Mouse (Mus musculus): Measurements from ENCODE around the gene Farsb. TPM values are rescaled to one million over a fixed set of nuclear protein-coding genes. Genes with fewer than 3 reads are reported as not detected.

Farsb gene
- polyA plus RNA-seq, 1 experiment from 2014 or later, result 120 TPM

DNA sequence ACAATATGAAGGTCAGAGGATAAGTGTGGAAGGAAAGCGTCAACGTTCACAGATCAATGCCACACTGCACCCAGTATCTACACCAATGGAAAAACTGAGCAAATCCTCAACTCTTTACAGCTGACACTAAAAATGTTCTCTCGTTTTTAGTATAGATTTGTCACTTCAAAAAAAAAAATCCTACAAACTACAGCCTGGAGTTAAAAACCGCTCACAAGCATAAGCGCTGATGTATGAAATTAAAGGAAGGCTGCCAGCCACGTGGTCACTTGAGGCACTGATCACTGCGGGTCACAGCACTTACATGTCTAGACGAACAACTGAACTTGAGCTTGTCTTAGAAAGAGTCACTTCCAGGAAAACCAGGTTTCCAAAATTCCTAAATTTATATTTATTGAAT is 34.8 kb downstream of the Farsb start:
- H3K9ac ChIP-seq, result no peak overlapping the region

DNA sequence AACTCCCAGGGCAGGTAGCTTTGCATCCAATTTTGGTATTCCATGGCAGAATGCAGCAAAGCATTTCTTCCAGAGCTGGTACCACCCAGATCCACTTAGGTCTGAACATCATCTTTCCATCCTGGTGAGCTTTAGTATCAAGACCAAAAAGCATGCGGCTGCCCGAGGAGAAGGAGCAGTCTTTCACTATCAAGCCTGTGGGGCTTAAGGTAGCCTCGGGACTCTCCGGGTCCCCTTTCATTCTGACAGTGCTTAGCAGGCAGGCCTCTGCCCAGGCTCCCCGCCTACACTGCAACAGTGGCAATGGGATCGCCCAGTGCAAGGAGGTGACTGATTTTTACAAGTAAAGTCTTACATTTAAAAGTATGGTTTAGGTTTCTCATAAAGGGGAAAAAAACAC is 36.2 kb downstream of the Farsb start:
- Histone ChIP-seq H3K36me3 (peaks cover 37% of the 10 kb centered on the region), H3K9me3 (replicated peaks) (no peaks in the 10 kb centered on the region), H3K4me2 (replicated peaks) (no peak overlapping the region), H3K4me3 (no peak overlapping the region), H3K4me1 (no peaks in the 10 kb centered on the region), H3K27ac (no peak overlapping the region), H3K9ac (no peak overlapping the region), H3K27me3 (no peaks in the 10 kb centered on the region)
- no peak for ATAC-seq (ENCODE audit: low FRiP score)
- WGBS, result 89% methylated on average over 6 of the region's 6 CpGs

More for the DNA sequence above, 34.8 kb downstream of the Farsb start:
- Histone ChIP-seq H3K27ac (no peak overlapping the region), H3K36me3 (peaks cover 35% of the 10 kb centered on the region), H3K27me3 (no peaks in the 10 kb centered on the region), H3K9me3 (replicated peaks) (no peaks in the 10 kb centered on the region), H3K4me3 (no peak overlapping the region), H3K4me1 (no peaks in the 10 kb centered on the region), H3K4me2 (replicated peaks) (no peak overlapping the region)
- 92% methylated on average over 8 of the region's 8 CpGs for WGBS
- ATAC-seq (ENCODE audit: low FRiP score), result no peak

GRCm38 (mm10) chr1:78451070-78451854 is 37.4 kb downstream of the Farsb start:
- no peak overlapping the region for H3K4me3 ChIP-seq
- ATAC-seq (ENCODE audit: low FRiP score), result no peak
- H3K4me1 ChIP-seq, result no peaks in the 10 kb centered on the region
- H3K4me2 ChIP-seq (replicated peaks), result no peak overlapping the region
- no peaks in the 10 kb centered on the region for H3K27me3 ChIP-seq
- H3K36me3 ChIP-seq, result peaks cover 37% of the 10 kb centered on the region
- no peak overlapping the region for H3K27ac ChIP-seq
- whole genome bisulfite sequencing, result 83% methylated on average over 12 of the region's 12 CpGs
- H3K9ac ChIP-seq, result no peak overlapping the region
- no peaks in the 10 kb centered on the region for H3K9me3 ChIP-seq (replicated peaks)

- no peak overlapping the region for H3K27ac ChIP-seq
- H3K4me3 ChIP-seq, result no peak overlapping the region
- H3K9ac ChIP-seq, result no peak overlapping the region
- H3K9me3 ChIP-seq (replicated peaks), result no peaks in the 10 kb centered on the region
- 78% methylated on average over 1 of the region's 1 CpGs for WGBS
- H3K36me3 ChIP-seq, result peaks cover 37% of the 10 kb centered on the region
- ATAC-seq (ENCODE audit: low FRiP score), result no peak
- H3K27me3 ChIP-seq, result no peaks in the 10 kb centered on the region
- H3K4me1 ChIP-seq, result no peaks in the 10 kb centered on the region
- no peak overlapping the region for H3K4me2 ChIP-seq (replicated peaks)
Observed at GRCm38 (mm10) chr1:78448091-78448490, 40.6 kb downstream of the Farsb start.

- Histone ChIP-seq H3K4me2 (replicated peaks) (no peak overlapping the region), H3K27ac (no peak overlapping the region), H3K4me1 (no peaks in the 10 kb centered on the region), H3K9ac (no peak overlapping the region), H3K4me3 (no peak overlapping the region), H3K36me3 (peaks cover 39% of the 10 kb centered on the region), H3K27me3 (no peaks in the 10 kb centered on the region), H3K9me3 (replicated peaks) (no peaks in the 10 kb centered on the region)
- WGBS, result 96% methylated on average over 6 of the region's 6 CpGs
- no peak for ATAC-seq (ENCODE audit: low FRiP score)
Observed at GRCm38 (mm10) chr1:78446742-78447141, 42.0 kb downstream of the Farsb start.

DNA sequence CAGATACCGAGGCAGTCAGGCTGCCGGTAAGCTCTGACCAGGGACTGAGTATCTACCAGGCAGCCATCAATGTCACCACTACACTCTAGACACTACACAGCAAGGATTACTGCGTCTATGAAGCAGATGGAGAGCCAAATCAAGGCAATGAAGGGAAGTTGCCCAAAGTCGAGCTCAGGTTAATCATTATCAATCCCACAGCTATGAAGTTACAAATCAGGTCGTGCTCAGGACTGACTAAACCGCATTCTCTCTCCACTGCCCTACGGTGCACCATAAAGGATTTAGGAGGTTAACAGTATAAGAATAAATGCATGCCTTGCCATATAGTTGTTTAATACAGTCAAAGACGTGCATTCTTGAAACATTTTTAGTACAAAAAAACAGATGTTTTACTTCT is 42.5 kb downstream of the Farsb start:
- H3K36me3 ChIP-seq, result peaks cover 40% of the 10 kb centered on the region
- ATAC-seq (ENCODE audit: low FRiP score), result no peak

DNA sequence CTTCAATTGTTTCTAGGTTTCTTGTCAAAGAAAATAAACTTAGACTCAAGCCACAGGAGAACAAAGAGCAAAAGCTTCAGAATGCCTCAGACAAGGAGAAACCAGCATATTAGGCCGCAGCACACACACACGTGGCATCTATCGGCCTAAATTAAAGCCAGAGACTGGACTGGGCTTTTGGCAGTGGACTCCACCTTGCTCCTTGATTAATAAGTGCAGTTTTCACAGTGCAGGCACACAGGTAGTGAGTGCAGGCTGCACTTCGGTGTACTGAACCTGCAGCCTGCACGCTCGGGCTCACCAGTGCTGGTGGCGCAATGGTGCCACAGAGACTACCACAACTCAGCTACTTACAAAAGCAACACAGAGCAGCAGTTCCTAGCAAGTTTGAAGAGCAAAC is 45.6 kb downstream of the Farsb start:
- H3K27ac ChIP-seq, result no peak overlapping the region
- peaks cover 29% of the 10 kb centered on the region for H3K36me3 ChIP-seq
- no peaks in the 10 kb centered on the region for H3K4me1 ChIP-seq
- no peak overlapping the region for H3K4me3 ChIP-seq
- H3K27me3 ChIP-seq, result no peaks in the 10 kb centered on the region
- H3K4me2 ChIP-seq (replicated peaks), result no peak overlapping the region
- no peak overlapping the region for H3K9ac ChIP-seq
- ATAC-seq (ENCODE audit: low FRiP score), result no peak
- H3K9me3 ChIP-seq (replicated peaks), result no peaks in the 10 kb centered on the region
- 84% methylated on average over 7 of the region's 7 CpGs for WGBS

More for the DNA sequence above, 42.5 kb downstream of the Farsb start:
- H3K9ac ChIP-seq, result no peak overlapping the region
- H3K4me1 ChIP-seq, result no peaks in the 10 kb centered on the region
- no peaks in the 10 kb centered on the region for H3K27me3 ChIP-seq
- no peak overlapping the region for H3K4me2 ChIP-seq (replicated peaks)
- 92% methylated on average over 8 of the region's 8 CpGs for WGBS
- no peak overlapping the region for H3K27ac ChIP-seq
- no peaks in the 10 kb centered on the region for H3K9me3 ChIP-seq (replicated peaks)
- H3K4me3 ChIP-seq, result no peak overlapping the region

GRCm38 (mm10) chr1:78440716-78441115 is 48.0 kb downstream of the Farsb start:
- H3K9ac ChIP-seq, result no peak overlapping the region
- no peak overlapping the region for H3K4me3 ChIP-seq
- no peak overlapping the region for H3K27ac ChIP-seq
- no peaks in the 10 kb centered on the region for H3K27me3 ChIP-seq
- no peak for ATAC-seq (ENCODE audit: low FRiP score)
- peaks cover 29% of the 10 kb centered on the region for H3K36me3 ChIP-seq
- no peaks in the 10 kb centered on the region for H3K9me3 ChIP-seq (replicated peaks)
- WGBS, result 92% methylated on average over 8 of the region's 8 CpGs
- no peaks in the 10 kb centered on the region for H3K4me1 ChIP-seq
- no peak overlapping the region for H3K4me2 ChIP-seq (replicated peaks)

- H3K4me1 ChIP-seq, result no peaks in the 10 kb centered on the region
- WGBS, result 88% methylated on average over 3 of the region's 3 CpGs
Observed at GRCm38 (mm10) chr1:78437150-78437549, 51.5 kb downstream of the Farsb start.

DNA sequence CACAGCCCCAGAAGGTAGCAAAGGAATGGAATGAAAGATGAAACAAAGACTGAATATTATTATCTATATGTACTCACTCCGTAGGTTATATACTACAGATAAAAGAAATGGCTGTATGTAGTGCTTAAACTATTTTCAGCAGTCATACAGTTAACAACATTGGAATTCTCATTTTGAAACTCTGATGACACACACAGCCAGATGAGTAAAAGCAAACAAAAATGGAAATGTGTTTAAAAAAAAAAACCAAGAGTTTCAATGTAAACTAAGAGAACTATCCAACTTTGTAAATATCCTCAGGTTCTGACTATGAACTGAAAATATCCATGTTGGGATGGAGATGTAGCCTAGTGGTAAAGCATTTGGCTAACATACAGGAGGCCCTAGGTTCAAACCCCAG is 52.3 kb downstream of the Farsb start:
- no peak for ATAC-seq (ENCODE audit: low FRiP score)
- no peak overlapping the region for H3K4me2 ChIP-seq (replicated peaks)
- H3K27me3 ChIP-seq, result no peaks in the 10 kb centered on the region
- H3K4me3 ChIP-seq, result no peak overlapping the region
- H3K9me3 ChIP-seq (replicated peaks), result no peaks in the 10 kb centered on the region
- H3K36me3 ChIP-seq, result peaks cover 10% of the 10 kb centered on the region; the same call in 1 of the 2 replicates
- H3K4me1 ChIP-seq, result no peaks in the 10 kb centered on the region
- H3K27ac ChIP-seq, result no peak overlapping the region
- H3K9ac ChIP-seq, result no peak overlapping the region
- 97% methylated on average over 1 of the region's 1 CpGs for WGBS

More at GRCm38 (mm10) chr1:78437150-78437549, 51.5 kb downstream of the Farsb start:
- Histone ChIP-seq H3K9me3 (replicated peaks) (no peaks in the 10 kb centered on the region), H3K4me3 (no peak overlapping the region), H3K27ac (no peak overlapping the region), H3K9ac (no peak overlapping the region), H3K27me3 (no peaks in the 10 kb centered on the region), H3K36me3 (peaks cover 14% of the 10 kb centered on the region), H3K4me2 (replicated peaks) (no peak overlapping the region)
- ATAC-seq (ENCODE audit: low FRiP score), result no peak

DNA sequence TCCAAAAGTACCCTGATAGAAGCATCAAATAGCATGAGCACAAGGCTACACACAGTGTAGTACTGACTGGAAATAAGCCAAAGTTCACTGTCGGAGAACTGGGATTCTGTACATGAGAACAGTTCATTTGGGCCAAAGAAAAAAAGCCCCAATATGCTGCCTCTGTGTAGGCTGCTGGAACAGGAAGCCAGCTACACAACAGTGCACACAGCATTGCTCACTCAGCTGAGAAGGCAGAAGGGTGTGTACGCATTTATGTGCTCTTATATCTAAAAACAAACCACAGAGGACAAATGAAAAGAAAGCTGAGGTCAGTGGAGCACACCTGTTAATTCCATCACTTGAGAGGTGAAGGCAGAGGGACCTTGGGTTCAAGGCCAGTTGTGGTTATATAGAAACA is 52.7 kb downstream of the Farsb start:
- Histone ChIP-seq H3K36me3 (peaks cover 5% of the 10 kb centered on the region; the same call in 1 of the 2 replicates), H3K27me3 (no peaks in the 10 kb centered on the region), H3K9ac (no peak overlapping the region), H3K4me2 (replicated peaks) (no peak overlapping the region), H3K9me3 (replicated peaks) (no peaks in the 10 kb centered on the region), H3K27ac (no peak overlapping the region), H3K4me1 (no peaks in the 10 kb centered on the region), H3K4me3 (no peak overlapping the region)
- WGBS, result 90% methylated on average over 2 of the region's 2 CpGs
- ATAC-seq (ENCODE audit: low FRiP score), result no peak

DNA sequence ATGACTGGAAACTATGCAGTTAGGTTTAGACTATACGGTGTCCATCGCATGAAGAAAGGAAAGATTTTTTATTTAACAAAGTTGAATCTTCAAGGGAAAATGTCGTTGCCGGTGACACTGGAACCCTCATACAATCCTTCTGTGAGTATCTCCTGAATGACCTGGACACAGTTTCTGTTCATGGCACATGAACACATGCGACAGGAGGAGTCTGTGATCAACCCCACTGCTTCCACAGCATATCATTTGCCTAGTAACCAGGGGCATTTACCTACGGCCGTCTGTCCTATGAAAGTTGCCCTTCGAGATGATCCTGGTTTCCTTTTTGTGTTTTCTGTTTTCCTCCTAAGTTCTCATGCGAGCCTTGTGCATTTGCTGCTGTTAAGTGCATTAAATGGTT is 55.2 kb downstream of the Farsb start:
- no peak for ATAC-seq (ENCODE audit: low FRiP score)
- H3K9me3 ChIP-seq (replicated peaks), result no peaks in the 10 kb centered on the region

DNA sequence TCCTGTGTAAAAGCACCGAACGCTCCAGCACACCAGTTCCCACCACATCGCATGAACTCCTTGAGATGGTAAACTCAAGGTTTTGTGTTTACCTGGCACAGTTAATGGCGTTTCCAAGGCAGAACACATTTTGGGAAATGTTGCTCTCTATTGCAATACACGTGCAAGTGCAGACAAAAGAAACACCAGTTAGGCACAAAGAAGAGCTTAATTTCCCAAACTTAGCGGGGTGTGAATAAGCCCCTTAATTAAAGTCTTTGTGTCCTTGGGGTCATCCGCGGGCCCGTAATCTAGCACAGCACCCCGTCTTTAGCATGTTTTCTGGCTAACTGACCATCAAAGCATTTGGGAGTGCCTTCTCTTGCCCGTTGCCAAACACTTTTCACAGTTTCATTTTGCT is 59.8 kb downstream of the Farsb start:
- ATAC-seq (ENCODE audit: low FRiP score), result no peak
- H3K4me2 ChIP-seq (replicated peaks), result no peak overlapping the region
- 52% methylated on average over 11 of the region's 11 CpGs for WGBS

More for the DNA sequence above, 55.2 kb downstream of the Farsb start:
- H3K9ac ChIP-seq, result no peak overlapping the region
- 93% methylated on average over 9 of the region's 9 CpGs for WGBS
- H3K27ac ChIP-seq, result no peak overlapping the region
- H3K27me3 ChIP-seq, result 0 out of 2 replicates have a peak, but pooled peaks cover 2% of the 10 kb centered on the region
- H3K4me3 ChIP-seq, result no peak overlapping the region
- no peak overlapping the region for H3K4me2 ChIP-seq (replicated peaks)
- H3K36me3 ChIP-seq, result no peaks in the 10 kb centered on the region
- H3K4me1 ChIP-seq, result no peaks in the 10 kb centered on the region

More for the DNA sequence above, 59.8 kb downstream of the Farsb start:
- Histone ChIP-seq H3K4me3 (no peak overlapping the region), H3K9ac (no peak overlapping the region), H3K36me3 (peaks cover 4% of the 10 kb centered on the region), H3K27ac (no peak overlapping the region), H3K27me3 (0 out of 2 replicates have a peak, but pooled peaks cover 2% of the 10 kb centered on the region), H3K4me1 (no peaks in the 10 kb centered on the region), H3K9me3 (replicated peaks) (no peaks in the 10 kb centered on the region)
